Mouse (Mus musculus) thymus, postnatal 10 days (tissue): ENCODE results near the gene En1.

ENCODE experiments used
- DNase-seq, 2 experiments: peaks; one replicate each; pipeline ENCODE4 v3.0.0; 2021; ENCODE audit warnings: low spot score in 2 of 2

Gene En1

GRCm38 (mm10) chr1:120602031-120602730 lies at the start of gene En1:
Gene En1, plus strand, starts transcription at chr1:120602418.
- no peak for DNase-seq

DNA sequence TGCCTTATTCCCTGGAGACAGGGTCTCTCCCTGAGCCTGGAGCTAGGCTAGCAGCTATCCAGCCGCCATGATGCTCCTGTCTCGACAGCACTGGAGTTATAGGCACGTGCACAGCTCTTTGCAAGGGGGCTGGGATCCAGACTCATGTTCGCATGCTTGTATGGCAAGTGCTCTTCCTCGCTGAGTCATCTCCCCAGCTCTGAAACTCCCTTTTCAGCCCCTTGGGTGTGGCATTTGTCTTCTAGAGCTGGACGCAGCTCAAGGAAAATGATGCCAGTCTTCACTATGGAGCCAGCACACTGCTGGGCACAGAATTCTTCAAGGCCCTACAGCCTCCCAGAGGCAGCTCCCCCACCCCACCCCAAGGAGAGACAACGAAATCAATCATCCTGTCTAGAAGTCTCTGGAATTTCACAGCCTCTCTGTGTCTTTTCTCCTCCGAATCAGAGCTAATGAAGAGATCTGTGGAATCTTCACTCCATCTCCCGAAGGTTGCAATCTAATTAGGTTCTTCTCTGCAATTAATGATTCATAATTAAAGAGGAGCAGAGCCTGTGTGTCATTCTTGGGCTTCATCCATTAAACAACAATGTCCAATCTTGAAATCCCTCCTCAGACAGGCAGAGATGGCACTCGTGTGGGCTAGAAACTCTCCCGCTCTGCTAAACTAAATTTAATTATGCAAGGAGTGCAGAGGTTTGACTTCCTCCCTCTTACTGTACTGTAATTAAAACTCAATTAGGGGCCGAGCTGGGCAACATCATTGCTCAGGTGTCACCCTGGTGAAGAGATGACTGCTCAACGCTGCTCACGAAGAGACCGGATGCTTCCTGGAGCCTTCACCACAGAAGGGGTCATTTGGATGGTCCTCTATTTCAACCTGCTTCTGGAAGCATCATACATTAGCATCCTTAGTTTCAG lies 45.0 kb upstream of the En1 start:
- DNase-seq, result no peak

DNA sequence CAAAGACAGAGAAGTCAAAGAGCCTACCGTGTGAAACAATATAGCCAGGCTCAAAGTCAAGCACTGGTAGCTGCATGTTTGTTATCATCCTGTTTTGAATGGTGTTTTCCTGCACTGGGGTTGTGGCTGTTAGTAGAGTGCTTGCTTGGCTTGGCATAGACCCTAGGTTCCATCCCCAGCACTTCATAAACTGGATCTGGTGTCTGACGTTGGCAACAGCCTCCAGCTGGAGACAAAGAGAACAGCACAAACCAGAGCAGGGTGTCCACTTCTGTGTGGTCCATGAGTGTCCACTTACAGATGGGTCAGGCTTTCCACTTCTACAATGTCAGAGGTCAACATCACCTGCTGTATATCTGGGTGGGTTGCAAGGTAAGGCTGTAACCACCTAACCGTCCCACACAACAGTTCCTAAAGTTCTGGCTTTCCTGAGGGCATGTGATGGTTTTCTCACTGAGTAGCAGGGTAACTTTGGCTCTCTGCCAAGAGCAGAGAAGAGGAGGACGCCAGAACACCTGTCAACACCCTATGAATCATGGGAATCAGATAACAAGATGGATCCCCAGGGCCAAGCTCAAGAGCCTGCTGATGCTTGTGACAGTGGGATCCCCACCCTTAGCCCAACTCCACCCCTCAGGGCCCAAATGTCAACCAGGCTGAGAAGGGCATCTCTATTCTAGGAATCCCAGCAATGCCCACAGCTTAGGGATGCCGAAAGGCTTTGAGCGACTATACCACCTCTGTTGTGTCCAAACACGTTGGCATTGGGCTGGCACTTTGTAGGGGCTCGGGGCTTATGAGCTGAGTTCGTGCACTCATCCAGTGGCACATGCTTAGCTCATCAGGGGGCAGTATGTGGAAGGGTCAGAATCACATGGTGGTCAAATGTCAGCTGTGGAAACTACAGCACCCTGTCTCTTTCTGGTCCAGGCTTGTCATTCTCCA lies 43.6 kb upstream of the En1 start:
- no peak for DNase-seq

DNA sequence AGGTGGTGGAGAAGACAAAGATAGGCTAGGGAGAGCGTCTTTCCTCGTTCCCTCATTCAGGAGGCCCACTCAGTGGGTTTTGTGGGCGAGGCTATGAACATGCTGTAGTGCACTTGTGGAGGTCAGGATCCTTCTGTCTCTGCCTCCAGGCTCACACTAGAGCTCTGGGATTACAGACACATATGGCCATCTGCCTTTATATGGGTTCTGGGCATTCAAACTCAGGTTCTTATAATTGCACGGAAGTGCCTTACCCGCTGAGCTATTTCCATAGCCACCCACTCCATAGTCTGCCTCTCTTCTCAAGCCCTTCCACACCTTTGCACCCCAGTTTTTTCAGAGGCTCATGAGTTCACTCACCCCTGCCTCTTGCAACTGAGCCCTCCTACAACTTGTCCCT lies 42.3 kb upstream of the En1 start:
- no peak for DNase-seq

DNA sequence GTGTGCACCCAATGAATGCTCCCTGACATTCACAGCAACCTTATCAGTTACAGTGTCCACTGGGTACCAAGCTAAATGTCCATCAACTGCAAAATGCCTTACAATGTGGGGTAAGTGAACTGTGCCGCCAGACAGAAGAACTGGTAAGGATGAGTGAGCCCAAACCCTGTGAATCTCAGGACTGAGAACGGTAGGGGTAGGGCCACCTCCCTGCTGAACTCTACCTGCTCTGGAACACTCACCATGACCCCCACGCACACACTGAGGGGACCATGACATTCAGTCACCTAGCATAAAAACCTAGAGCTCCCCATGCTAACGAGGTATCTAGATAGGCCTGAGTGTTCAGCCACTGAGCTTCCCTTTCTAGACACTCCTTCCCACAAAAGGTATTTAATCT lies 20.9 kb upstream of the En1 start:
- no peak for DNase-seq

GRCm38 (mm10) chr1:120585481-120585880 lies 16.7 kb upstream of the En1 start:
- no peak for DNase-seq

DNA sequence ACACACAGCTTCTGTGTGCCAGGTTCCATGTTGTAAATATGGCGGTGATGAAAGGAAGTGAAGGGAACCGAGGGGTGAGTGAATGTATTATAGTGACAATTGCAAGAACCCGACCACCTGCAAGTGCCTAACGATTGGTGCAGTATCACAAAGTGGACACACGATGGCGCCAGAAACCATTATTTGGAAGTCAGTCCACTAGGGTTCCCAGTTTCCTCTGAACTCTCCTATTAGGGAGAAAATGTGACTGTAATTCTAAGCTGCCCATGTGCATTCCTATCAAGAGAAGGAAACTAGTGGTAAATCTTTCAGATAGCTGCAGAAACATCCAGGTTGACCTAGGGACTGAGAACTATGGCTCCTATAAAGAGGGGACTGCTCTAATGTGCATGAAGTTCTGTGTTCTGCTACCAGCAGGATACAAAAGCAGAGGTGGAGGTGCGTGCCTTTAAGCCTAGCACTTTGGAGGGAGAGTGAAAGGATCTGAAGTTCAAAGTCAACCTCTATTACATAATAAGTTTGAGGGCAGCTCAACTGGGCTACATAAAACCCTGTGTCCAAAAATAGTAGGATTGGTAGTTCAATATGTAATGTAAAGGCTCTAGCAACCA lies 15.6 kb upstream of the En1 start:
- peak in 1 of 2 experiments; percentile 35 for DNase-seq

DNA sequence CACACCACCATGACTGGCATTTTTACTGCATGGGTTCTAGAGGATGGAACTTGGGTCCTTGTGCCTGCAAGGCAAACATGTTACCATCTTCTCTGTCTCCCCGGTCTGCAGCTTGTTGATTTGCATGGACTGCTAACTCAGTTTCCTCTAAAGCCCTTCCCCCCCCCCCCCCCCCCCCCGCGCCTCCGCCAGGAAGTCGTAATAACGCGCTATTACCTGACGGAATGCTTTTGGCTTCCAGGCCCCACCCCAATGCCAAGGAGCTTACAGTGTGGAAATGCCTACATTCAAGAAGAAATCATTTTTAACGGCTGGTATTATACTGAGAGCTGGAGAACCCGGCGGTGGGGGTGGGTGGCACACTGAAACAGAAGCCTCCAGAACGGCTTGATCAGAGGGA lies 14.8 kb upstream of the En1 start:
- no peak for DNase-seq

DNA sequence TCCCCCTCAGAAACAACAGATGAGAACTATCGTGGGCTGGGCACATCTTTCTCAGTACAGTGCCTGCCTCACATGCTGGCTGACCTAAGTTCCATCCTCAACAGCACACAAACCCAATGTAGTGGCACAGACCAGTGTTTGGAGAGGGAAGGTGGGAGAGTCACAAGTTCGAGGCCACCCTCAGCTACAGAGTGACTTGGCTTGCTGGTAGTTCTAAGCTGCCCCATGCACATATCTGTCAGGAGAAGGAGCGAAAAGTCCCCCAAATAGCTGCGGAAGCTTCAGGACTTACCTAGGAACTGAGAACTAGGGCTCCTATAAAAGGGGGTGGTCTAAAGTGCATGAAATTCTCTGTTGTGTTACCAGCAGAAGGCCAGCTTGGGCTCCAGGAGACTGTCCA lies 14.3 kb upstream of the En1 start:
- no peak for DNase-seq

DNA sequence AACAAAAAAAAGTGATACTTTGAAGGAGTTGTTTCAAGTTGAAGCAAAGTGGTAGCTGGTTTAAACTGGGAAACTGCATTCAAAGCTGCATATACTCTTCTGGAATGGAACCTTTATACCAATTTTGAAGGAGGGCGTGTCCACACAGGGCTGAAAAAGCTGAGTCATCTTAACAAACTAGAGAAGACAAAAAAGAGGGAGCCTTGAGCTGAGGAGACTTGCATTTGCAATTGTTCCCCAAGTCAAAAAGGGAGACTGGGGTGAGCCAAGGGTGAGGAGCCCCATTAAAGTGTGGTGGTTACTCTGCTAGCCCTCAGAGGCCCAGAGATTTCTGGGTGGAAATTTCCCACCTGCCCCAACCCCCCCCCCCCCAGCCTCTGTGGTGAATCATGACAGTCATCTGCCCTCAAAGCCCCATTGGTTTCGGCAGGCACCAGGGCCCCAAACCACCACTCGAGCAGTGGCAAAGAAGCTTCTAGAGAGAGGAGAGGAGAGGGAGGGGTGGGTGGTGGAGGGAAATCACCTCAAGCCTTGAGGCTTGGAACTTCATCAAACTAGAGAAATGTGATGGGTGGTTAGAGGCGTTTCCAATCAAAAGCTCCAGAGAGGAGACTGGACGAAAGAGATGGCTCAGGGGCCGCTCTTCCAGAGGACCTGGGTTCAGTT lies 13.7 kb upstream of the En1 start:
- no peak for DNase-seq

DNA sequence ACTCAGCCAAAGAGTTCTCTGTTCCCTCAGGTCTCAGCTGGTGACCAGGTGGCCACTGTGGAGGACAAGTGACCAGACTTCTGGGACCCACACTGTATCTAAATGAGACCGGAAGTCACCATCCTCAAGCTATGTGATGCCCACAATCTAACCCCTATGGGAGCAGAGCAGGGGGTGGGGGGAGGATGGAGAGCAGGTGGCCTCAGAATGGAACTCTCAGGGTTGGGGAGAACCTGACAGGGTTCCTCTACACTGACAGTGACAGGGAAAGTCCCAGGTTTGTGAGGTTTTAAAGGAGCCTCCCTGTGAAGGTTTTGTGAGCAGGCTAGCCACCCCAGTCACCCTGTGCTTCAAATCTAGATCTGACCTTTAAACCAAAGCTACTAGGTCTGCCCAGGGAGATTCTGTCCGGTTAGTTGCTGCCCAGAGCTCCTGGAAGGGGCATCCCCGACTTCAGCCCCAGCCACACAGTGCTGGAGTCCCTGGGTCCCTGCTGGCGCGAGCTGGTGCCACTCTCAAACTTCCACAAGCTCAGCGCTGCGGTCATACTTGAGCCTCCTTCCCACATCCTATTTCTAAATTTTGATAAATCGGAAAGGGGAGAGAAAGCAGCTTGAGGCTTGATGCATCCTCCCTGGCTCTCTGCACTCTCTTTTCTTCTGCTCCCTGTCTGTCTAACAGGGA lies 8.8 kb upstream of the En1 start:
- no peak for DNase-seq

GRCm38 (mm10) chr1:120594603-120595002 lies 7.6 kb upstream of the En1 start:
- DNase-seq, result no peak

DNA sequence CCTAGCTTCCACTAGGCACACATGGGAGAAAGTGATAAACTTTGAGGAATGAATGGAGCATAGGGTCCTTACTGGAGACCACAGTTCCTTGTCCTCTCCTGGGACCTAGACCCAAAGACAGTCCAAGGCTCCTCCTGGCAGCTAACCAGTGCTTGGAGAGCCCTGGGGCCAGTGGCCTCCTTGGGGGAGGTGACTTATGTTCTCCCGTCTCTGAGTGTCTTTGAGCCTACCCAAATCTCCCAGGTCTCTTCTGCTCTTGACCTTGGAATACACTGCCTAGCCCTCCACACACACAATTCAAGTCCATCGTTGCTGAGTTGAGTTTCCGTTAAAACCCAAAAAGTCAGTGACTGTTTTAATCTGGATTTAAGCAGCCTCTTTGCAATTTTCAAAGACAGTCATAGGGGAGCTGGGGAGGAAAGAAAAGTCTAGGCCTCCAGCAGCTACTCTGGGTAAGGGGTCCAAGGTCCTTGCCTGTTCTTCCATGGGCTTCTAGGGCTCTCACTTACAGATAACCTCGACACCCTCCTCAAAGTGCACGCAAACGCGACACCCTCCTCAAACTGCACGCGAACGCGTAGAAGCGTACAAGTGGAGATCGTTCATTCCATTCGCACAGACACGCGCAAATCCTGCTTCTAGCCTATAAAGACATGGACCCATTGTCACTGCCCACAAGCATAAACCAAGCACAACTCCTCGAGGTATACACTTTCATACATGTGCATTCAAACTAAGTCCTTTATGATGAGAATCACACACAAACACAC lies 6.6 kb upstream of the En1 start:
- no peak for DNase-seq

DNA sequence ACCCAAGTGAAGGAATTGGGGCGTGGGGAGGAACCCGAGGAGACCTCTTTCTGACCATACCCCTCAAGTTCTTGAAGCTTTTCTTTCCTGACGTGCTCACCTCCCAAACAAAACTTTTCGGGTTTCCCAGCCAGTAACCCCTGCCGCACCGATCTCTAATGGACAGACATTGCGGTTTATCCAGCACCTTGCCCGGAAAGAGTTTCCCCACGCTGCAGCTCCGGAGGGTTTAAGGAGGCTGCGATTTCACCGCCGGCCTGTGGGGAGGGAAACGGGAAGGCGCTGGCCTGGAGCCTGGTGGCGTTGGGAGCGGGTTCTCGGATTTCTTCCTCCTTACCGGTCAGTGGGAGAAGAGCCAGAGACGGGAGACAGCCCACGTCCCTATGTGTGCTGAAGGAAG lies 5.9 kb upstream of the En1 start:
- DNase-seq, result no peak

- no peak for DNase-seq
These were observed 5.4 kb upstream of the En1 start for GRCm38 (mm10) chr1:120596784-120597183.

GRCm38 (mm10) chr1:120597271-120597670 lies 4.9 kb upstream of the En1 start:
- no peak for DNase-seq

- no peak for DNase-seq
These were observed 3.9 kb upstream of the En1 start for GRCm38 (mm10) chr1:120598196-120598940.

GRCm38 (mm10) chr1:120599321-120600148 lies 2.7 kb upstream of the En1 start:
- DNase-seq, result no peak
